Mouse (Mus musculus) heart, embryonic 10.5 days (tissue): Measurements from ENCODE around the gene Ugt1a6a. TPM values are rescaled to one million over a fixed set of nuclear protein-coding genes. Genes with fewer than 3 reads are reported as not detected.
"Not testable (repeated sequence)": the region's sequence is repeated elsewhere in the genome, so short reads cannot be mapped to it uniquely, and the experiment has no call there.

Experiments
- DNase-seq: peaks from one replicate; pipeline ENCODE4 v3.0.0-alpha.2; 2017; ENCODE audit warnings: low spot score
- H3K27ac ChIP-seq: fragments of 300-500 bp; sonication (generic); 2 replicates; pipeline ENCODE4 v1.5.1; 2016; ENCODE audit warnings: mild to moderate bottlenecking
- H3K27me3 ChIP-seq: fragments of 300-500 bp; sonication (generic); 2 replicates; pipeline ENCODE4 v1.6.1; 2016; ENCODE audit warnings: mild to moderate bottlenecking; ENCODE audit not compliant: poor library complexity, insufficient read depth, severe bottlenecking
- H3K36me3 ChIP-seq: fragments of 300-500 bp; sonication (generic); 2 replicates; pipeline ENCODE4 v1.6.1; 2016; ENCODE audit warnings: mild to moderate bottlenecking, moderate library complexity
- H3K4me1 ChIP-seq: fragments of 300-500 bp; sonication (generic); 2 replicates; pipeline ENCODE4 v1.6.1; 2016; ENCODE audit warnings: mild to moderate bottlenecking
- H3K4me3 ChIP-seq: fragments of 300-500 bp; sonication (generic); 2 replicates; pipeline ENCODE4 v1.5.1; 2016; ENCODE audit warnings: mild to moderate bottlenecking, moderate library complexity
- H3K9me3 ChIP-seq: fragments of 300-500 bp; sonication (generic); 2 replicates; pipeline ENCODE4 v1.6.1; 2016; ENCODE audit warnings: mild to moderate bottlenecking, moderate library complexity
- WGBS: fragments of 180-500 bp; shearing (Covaris S2); methylation state at CpG from one replicate; pipeline ENCODE4 v1.1.7; 2016; 5-methylcytosine and 5-hydroxymethylcytosine counted together
- polyA plus RNA-seq: library from polyadenylated mRNA; unstranded; fragments of >200 nt; fragmentation: Nextera tagmentation; extraction: Ambion mirVana; gene quantifications from 2 replicates; pipeline ENCODE4 v1.2.1, GENCODE M21; 2016

The Ugt1a6a gene
- not detected in 2 replicates for polyA plus RNA-seq

GRCm38 (mm10) chr1:88134457-88135011 lies at the start of gene Ugt1a6a:
Gene Ugt1a6a, plus strand, starts transcription at chr1:88134809.
- not testable (repeated sequence) for H3K36me3 ChIP-seq, DNase-seq, H3K4me3 ChIP-seq, H3K9me3 ChIP-seq, H3K27me3 ChIP-seq, H3K27ac ChIP-seq, H3K4me1 ChIP-seq
- WGBS = 49% methylated on average over 5 of the region's 5 CpGs

- Histone ChIP-seq H3K27me3 (no peaks in the 10 kb centered on the region), H3K4me1 (no peaks in the 10 kb centered on the region), H3K9me3 (no peaks in the 10 kb centered on the region), H3K4me3 (no peak overlapping the region), H3K27ac (no peak overlapping the region), H3K36me3 (no peaks in the 10 kb centered on the region)
- WGBS = 60% methylated on average over 1 of the region's 1 CpGs
- no peak for DNase-seq
Measured at GRCm38 (mm10) chr1:88086125-88086524, 48.5 kb upstream of the Ugt1a6a start.

- Histone ChIP-seq H3K4me1 (no peaks in the 10 kb centered on the region), H3K4me3 (no peak within 1 kb of the TSS), H3K27me3 (no peaks in the 10 kb centered on the region), H3K9me3 (no peaks in the 10 kb centered on the region), H3K27ac (no peak within 1 kb of the TSS), H3K36me3 (no peaks in the 10 kb centered on the region)
- DNase-seq = no peak
- 73% methylated on average over 3 of the region's 3 CpGs for WGBS
Measured at GRCm38 (mm10) chr1:88087513-88087912, 47.1 kb upstream of the Ugt1a6a start, which contains the start of gene Ugt1a8. Gene Ugt1a8, plus strand, starts transcription at chr1:88087813.

DNA sequence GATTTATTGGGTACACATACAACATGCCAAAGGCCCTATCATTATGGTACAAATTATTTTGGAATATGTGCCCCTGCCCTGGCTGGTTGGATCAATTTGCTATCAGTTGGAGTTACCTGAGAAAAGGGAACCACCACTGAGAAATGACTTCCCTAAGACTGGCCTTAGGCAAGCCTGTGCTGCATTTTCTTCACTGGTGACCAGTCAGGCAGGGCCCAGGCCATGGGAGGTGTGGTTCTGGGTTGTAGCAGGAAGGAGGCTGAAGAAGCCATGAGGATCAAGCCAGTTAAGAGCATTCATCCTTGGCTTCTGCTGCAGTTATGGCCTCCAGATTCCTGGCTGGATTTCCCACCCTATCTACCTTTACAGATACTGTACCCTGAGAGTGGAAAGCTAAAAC lies 42.3 kb upstream of the Ugt1a6a start:
- Histone ChIP-seq H3K36me3 (no peaks in the 10 kb centered on the region), H3K27ac (no peak overlapping the region), H3K4me3 (no peak overlapping the region), H3K9me3 (no peaks in the 10 kb centered on the region), H3K27me3 (no peaks in the 10 kb centered on the region), H3K4me1 (0 out of 2 replicates have a peak, but pooled peaks cover 2% of the 10 kb centered on the region)
- DNase-seq = no peak

GRCm38 (mm10) chr1:88094270-88094676 lies 40.3 kb upstream of the Ugt1a6a start:
- not testable (repeated sequence) for H3K27ac ChIP-seq

GRCm38 (mm10) chr1:88094941-88095492 lies 39.6 kb upstream of the Ugt1a6a start, which contains the start of gene Ugt1a7c:
Gene Ugt1a7c, plus strand, starts transcription at chr1:88095062.
- Histone ChIP-seq H3K4me1 (0 out of 2 replicates have a peak, but pooled peaks cover 2% of the 10 kb centered on the region), H3K4me3 (no peak within 1 kb of the TSS), H3K36me3 (no peaks in the 10 kb centered on the region), H3K27ac (no peak within 1 kb of the TSS), H3K9me3 (no peaks in the 10 kb centered on the region), H3K27me3 (no peaks in the 10 kb centered on the region)
- no peak for DNase-seq
- WGBS = 70% methylated on average over 10 of the region's 10 CpGs

More at GRCm38 (mm10) chr1:88094270-88094676, 40.3 kb upstream of the Ugt1a6a start:
- H3K4me3 ChIP-seq, H3K36me3 ChIP-seq, H3K27me3 ChIP-seq, H3K9me3 ChIP-seq, DNase-seq, H3K4me1 ChIP-seq: not testable (repeated sequence)
- WGBS = 64% methylated on average over 3 of the region's 3 CpGs

DNA sequence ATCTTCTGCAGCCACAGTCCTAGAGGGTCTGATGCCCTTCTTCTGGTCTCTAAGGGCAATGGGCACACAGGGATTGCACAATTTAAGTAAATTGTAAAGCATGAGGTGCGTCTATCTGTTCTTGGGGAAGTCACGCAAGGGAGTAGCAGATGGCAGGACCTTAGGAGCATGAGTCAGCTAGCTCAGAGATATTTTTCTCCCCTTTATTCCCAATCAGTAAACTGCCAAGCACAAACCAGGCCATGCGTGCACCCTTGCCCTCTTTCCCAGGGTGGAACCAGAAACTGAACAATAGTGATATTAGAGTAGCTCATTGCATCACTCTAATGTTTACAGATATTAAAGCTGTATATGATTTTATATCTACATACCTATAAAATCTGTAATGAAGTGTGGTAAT lies 36.1 kb upstream of the Ugt1a6a start:
- not testable (repeated sequence) for DNase-seq, H3K27ac ChIP-seq, H3K4me1 ChIP-seq, H3K4me3 ChIP-seq, H3K9me3 ChIP-seq, H3K36me3 ChIP-seq, H3K27me3 ChIP-seq
- 79% methylated on average over 3 of the region's 3 CpGs for WGBS

- H3K27ac ChIP-seq, DNase-seq, H3K4me1 ChIP-seq, H3K36me3 ChIP-seq, H3K4me3 ChIP-seq, H3K27me3 ChIP-seq, H3K9me3 ChIP-seq: not testable (repeated sequence)
- 77% methylated on average over 2 of the region's 2 CpGs for WGBS
Measured at GRCm38 (mm10) chr1:88099691-88100090, 34.9 kb upstream of the Ugt1a6a start.

GRCm38 (mm10) chr1:88103019-88103418 lies 31.6 kb upstream of the Ugt1a6a start, which contains the start of gene Ugt1a6b:
Gene Ugt1a6b, plus strand, starts transcription at chr1:88103252.
- H3K36me3 ChIP-seq, H3K27me3 ChIP-seq, DNase-seq, H3K27ac ChIP-seq, H3K4me1 ChIP-seq, H3K4me3 ChIP-seq, H3K9me3 ChIP-seq: not testable (repeated sequence)
- WGBS = 48% methylated on average over 3 of the region's 3 CpGs

DNA sequence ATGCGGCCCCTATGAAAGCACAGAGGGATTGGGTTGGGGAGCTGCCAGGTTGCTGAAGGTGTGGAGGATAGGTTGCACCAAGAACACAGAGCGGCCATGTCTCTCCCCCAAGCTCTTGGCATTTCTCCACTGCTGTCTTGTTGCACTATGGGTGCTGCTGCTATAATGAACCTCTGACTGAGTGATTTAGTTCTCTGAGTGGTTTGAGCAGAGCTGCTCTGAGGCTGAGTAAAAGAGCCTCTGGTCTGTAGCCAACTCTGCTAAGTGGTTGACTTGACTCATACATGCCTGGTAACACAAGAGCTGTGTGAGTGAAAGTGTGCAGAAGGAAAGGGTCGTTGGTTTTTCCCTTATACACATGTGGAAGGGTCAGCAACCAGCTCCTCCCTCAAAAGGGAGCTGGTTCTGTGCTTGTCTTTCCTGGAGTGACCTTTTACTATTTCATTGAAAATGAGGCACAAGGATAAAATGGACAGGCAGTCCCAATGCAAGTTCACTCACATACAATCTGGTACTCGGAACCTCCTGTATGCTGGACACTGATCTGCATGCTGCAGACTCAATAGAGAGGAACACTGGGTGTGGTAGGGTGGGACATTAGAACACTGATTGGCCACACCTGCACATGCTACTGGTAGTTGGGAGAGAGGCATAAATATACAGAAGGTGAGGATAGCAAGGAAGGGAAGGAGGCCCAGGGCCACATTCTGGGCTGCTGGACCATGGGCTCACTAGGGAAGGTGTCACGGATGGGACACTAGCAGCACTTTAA lies 30.7 kb upstream of the Ugt1a6a start:
- not testable (repeated sequence) for H3K4me3 ChIP-seq, H3K4me1 ChIP-seq

GRCm38 (mm10) chr1:88104667-88105430 lies 29.8 kb upstream of the Ugt1a6a start:
- Histone ChIP-seq H3K27ac (no peak overlapping the region), H3K4me3 (no peak overlapping the region), H3K9me3 (no peaks in the 10 kb centered on the region), H3K36me3 (no peaks in the 10 kb centered on the region), H3K27me3 (no peaks in the 10 kb centered on the region), H3K4me1 (no peaks in the 10 kb centered on the region)
- 83% methylated on average over 1 of the region's 1 CpGs for WGBS
- DNase-seq = no peak

More for the DNA sequence above, 30.7 kb upstream of the Ugt1a6a start:
- not testable (repeated sequence) for H3K9me3 ChIP-seq, DNase-seq, H3K27ac ChIP-seq, H3K36me3 ChIP-seq, H3K27me3 ChIP-seq
- WGBS = 79% methylated on average over 5 of the region's 5 CpGs

GRCm38 (mm10) chr1:88105656-88106055 lies 29.0 kb upstream of the Ugt1a6a start:
- no peak for DNase-seq
- Histone ChIP-seq H3K27me3 (no peaks in the 10 kb centered on the region), H3K4me1 (no peaks in the 10 kb centered on the region), H3K36me3 (no peaks in the 10 kb centered on the region), H3K27ac (no peak overlapping the region), H3K4me3 (no peak overlapping the region), H3K9me3 (no peaks in the 10 kb centered on the region)
- 66% methylated on average over 2 of the region's 2 CpGs for WGBS
